Mouse (Mus musculus): ENCODE measurements around the gene Car14.
"Not testable (repeated sequence)": the region's sequence is repeated elsewhere in the genome, so short reads cannot be mapped to it uniquely, and the experiment has no call there.

Car14 gene

GRCm38 (mm10) chr3:95904568-95904967 lies at the start of gene Car14:
Car14 (minus strand) TSS chr3:95904691.
- peak; percentile 56 for DNase-seq

GRCm38 (mm10) chr3:95953522-95953921 lies 49.0 kb upstream of the Car14 start:
- no peak for DNase-seq

- no peak for DNase-seq
These were observed 48.5 kb upstream of the Car14 start for GRCm38 (mm10) chr3:95953023-95953422.

- DNase-seq, result not testable (repeated sequence)
These were observed 47.1 kb upstream of the Car14 start for GRCm38 (mm10) chr3:95951566-95951965.

GRCm38 (mm10) chr3:95950763-95951551 lies 46.5 kb upstream of the Car14 start:
- DNase-seq, result peak; percentile 95

- DNase-seq, result no peak
These were observed 43.8 kb upstream of the Car14 start for GRCm38 (mm10) chr3:95948325-95948724.

GRCm38 (mm10) chr3:95945731-95946240 lies 41.3 kb upstream of the Car14 start:
- DNase-seq, result no peak

- DNase-seq, result no peak
These were observed 40.3 kb upstream of the Car14 start for GRCm38 (mm10) chr3:95944742-95945141.

GRCm38 (mm10) chr3:95943226-95943625 lies 38.7 kb upstream of the Car14 start:
- DNase-seq, result no peak

GRCm38 (mm10) chr3:95942749-95943148 lies 38.3 kb upstream of the Car14 start:
- DNase-seq, result peak; percentile 22

GRCm38 (mm10) chr3:95938835-95939234 lies 34.3 kb upstream of the Car14 start:
- DNase-seq, result no peak

GRCm38 (mm10) chr3:95938217-95938616 lies 33.7 kb upstream of the Car14 start:
- no peak for DNase-seq

GRCm38 (mm10) chr3:95934448-95934847 lies 30.0 kb upstream of the Car14 start:
- DNase-seq, result no peak

- DNase-seq, result no peak
These were observed 28.7 kb upstream of the Car14 start for GRCm38 (mm10) chr3:95933111-95933750.

- peak; percentile 54 for DNase-seq
These were observed 28.1 kb upstream of the Car14 start for GRCm38 (mm10) chr3:95932566-95932965.

- DNase-seq, result no peak
These were observed 27.7 kb upstream of the Car14 start for GRCm38 (mm10) chr3:95932157-95932556.

GRCm38 (mm10) chr3:95931471-95931870 lies 27.0 kb upstream of the Car14 start:
- DNase-seq, result no peak

- no peak for DNase-seq
These were observed 25.9 kb upstream of the Car14 start for GRCm38 (mm10) chr3:95930471-95930789.

GRCm38 (mm10) chr3:95929581-95930470 lies 25.3 kb upstream of the Car14 start:
- no peak for DNase-seq

GRCm38 (mm10) chr3:95928658-95929503 lies 24.4 kb upstream of the Car14 start, which contains the start of gene Anp32e:
Anp32e (plus strand) TSS chr3:95929246.
- DNase-seq, result peak; percentile 98

GRCm38 (mm10) chr3:95928261-95928657 lies 23.8 kb upstream of the Car14 start:
- no peak for DNase-seq

- DNase-seq, result no peak
These were observed 20.6 kb upstream of the Car14 start for GRCm38 (mm10) chr3:95925087-95925486.

Measured in kidney, adult 11 months (tissue).